Mouse (Mus musculus): ENCODE measurements around the gene Gm45783. TPM values are rescaled to one million over a fixed set of nuclear protein-coding genes. Genes with fewer than 3 reads are reported as not detected.
"Not testable (repeated sequence)": the region's sequence is repeated elsewhere in the genome, so short reads cannot be mapped to it uniquely, and the experiment has no call there.

Gene Gm45783
- polyA plus RNA-seq (2017; shearing (Covaris generic)): not detected

GRCm38 (mm10) chr7:7374431-7374830, at the start of gene Gm45783:
Gm45783 (minus strand) TSS chr7:7374573.
- not testable (repeated sequence) for ATAC-seq

- not testable (repeated sequence) for ATAC-seq
These were observed 25.2 kb upstream of the Gm45783 start, which contains the start of gene Vmn2r31 for GRCm38 (mm10) chr7:7399603-7400002. Vmn2r31 (minus strand) TSS chr7:7399703.

- ATAC-seq: not testable (repeated sequence)
These were observed 36.9 kb downstream of the Gm45783 start, which contains the start of gene Vmn2r30 for GRCm38 (mm10) chr7:7337509-7337908. Vmn2r30 (minus strand) TSS chr7:7337609.

GRCm38 (mm10) chr7:7295595-7295994, 78.8 kb downstream of the Gm45783 start:
- ATAC-seq: no peak

Other genes with a start within 250 kb of the Gm45783 start
- 10 to 100 TPM; 15.1 to 17.6 TPM for gene Zfp773, start 237.8 kb downstream of the Gm45783 start, polyA plus RNA-seq (2017; shearing (Covaris generic))
- 1 to 10 TPM; 3.1 to 3.5 TPM for gene Zfp418, start 203.2 kb downstream of the Gm45783 start, polyA plus RNA-seq (2017; shearing (Covaris generic))
- 1 to 10 TPM; 3.6 to 5.4 TPM for gene Zfp772, start 164.6 kb downstream of the Gm45783 start, polyA plus RNA-seq (2017; shearing (Covaris generic))
- gene Vmn2r29, start 127.2 kb downstream of the Gm45783 start, polyA plus RNA-seq (2017; shearing (Covaris generic)): 1 to 10 TPM in 1 of 2 experiments, not detected in 1; 1.5 TPM
- gene Gm45844, start 96.3 kb downstream of the Gm45783 start, polyA plus RNA-seq (2017; shearing (Covaris generic)): 1 to 10 TPM in 1 of 2 experiments, under 1 TPM in 1; 0.72 to 1.6 TPM
- gene Clcn4, start 73.7 kb downstream of the Gm45783 start, polyA plus RNA-seq (2017; shearing (Covaris generic)): 10 to 100 TPM; 65.0 to 87.8 TPM
- not detected for gene Vmn2r30, start 37.0 kb downstream of the Gm45783 start, polyA plus RNA-seq (2017; shearing (Covaris generic))
- under 1 TPM in 1 of 2 experiments, not detected in 1; 0.12 TPM for gene Vmn2r31, start 25.1 kb upstream of the Gm45783 start, polyA plus RNA-seq (2017; shearing (Covaris generic))
- gene Vmn2r32, start 105.4 kb upstream of the Gm45783 start, polyA plus RNA-seq (2017; shearing (Covaris generic)): not detected
- gene Vmn2r33, start 192.2 kb upstream of the Gm45783 start, polyA plus RNA-seq (2017; shearing (Covaris generic)): not detected